Mouse (Mus musculus) liver, adult 2 months (tissue): ENCODE measurements around the gene Zfp105.

Source experiments
- CTCF ChIP-seq: fragments of 200-500 bp; IDR thresholded peaks from 2 replicates; pipeline ENCODE4 v1.5.1; 2011; ENCODE audit warnings: low read depth, low read length, control low read depth
- POLR2A ChIP-seq: fragments of 200-500 bp; IDR thresholded peaks from 2 replicates; pipeline ENCODE4 v1.6.1; 2011; ENCODE audit warnings: low read length, control low read depth; ENCODE audit not compliant: insufficient read depth; ENCODE audit errors: extremely low read depth

- TF ChIP-seq CTCF = no peak
- TF ChIP-seq POLR2A = no peak
Observed at GRCm38 (mm10) chr9:122875145-122875544, 47.7 kb upstream of the Zfp105 start.
